Mouse (Mus musculus): ENCODE data around the gene Sufu.

Gene Sufu

DNA sequence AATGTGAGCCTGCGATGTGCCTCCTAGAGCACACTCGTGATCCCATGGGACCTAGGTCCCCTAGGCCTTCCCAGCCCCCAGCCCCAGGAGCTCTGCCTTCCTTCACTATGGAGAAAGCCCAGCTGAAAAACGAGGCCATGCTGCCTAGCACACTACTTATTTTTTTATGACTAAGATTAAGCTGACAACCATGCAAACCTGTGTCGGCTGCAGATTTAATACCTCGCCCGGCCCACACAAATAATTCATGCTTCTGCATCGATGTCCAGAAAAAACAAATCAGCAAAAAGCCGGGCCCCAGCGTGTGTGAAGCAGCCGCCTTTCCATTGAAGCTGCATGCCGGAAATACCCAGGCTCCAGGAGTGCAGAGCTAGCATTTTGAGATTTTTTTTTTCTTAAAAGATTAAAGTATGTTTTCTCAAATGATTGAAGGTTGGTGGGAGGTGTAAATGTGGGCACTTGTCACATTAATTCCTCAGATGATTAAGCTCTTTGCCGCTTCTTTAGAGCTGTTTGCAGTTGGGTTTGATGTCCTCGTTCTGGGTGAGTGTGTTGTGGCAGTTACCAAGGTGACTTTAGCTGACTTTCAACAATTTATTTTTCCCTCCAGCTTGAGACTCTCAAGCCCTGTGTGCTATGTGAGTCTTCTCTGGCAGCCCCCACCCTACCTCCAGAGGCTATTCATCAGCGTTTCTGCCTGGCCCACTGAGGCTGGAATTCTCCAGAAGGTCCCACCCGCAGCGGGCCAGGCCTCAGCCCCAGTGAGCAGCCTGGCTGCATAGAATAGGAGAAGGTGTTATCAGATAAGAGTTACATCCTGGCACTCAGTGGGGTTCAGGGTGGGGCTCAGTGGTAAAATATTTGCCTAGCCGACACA is 73.9 kb downstream of the Sufu start:
- DNase-seq = peak; percentile 43

DNA sequence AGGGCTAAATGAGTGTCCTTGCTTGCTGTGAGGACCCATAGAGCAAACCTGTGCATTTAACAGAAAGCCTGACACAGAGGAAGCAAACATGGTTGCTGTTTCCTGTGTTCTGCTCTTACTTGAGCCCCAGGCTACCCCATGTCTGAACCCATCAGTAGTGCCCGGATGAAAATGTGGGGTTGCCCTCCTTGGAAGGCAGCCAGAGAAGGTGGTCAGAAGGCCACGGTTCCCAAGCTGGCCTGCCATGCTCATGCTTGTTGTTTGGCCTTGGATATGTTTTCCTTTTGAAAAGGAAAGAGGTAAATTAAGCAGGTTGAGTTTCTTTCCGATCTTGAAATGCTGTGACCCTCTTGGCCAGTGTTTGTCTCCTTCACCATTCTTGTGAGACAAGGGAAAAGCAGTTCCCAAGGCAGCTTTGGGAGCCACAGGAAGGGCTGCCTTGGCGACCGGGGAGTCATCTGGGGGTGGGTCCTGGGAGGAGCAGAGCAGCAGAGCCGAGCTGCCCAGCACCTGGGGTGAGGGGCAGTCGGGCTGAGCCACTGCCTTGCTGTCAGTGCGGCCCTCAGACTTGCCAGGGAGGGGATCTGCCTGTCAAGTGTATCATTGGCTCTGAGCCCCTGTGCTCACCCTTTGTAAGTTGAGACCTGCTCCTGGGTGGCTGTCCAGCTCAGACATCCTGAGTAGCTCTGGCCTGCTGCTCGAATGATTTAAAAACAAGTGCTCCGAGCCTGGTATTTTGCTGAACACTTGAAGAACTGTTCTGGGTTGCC is 74.8 kb downstream of the Sufu start:
- peak; percentile 64 for DNase-seq

DNA sequence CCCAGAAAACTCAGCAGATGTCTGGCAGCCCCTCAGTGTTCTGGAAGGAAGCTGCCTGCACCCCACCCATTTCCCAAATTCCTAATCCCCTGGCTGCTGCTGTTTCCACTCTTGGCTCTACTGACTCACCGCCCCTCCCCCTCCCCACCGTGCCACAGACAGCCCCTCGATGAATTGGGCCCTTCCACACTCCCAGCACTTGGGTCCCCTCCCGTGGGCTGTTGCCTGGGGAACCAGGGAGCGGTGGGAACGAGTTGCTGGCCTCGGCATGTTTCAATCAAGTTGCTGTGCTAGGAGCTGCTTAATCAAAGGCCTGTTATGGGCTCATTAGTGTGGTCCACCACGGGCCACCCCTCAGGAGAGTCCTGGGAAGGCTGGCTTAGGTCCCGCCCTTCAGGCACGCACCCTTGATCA is 80.7 kb downstream of the Sufu start:
- no peak for DNase-seq

DNA sequence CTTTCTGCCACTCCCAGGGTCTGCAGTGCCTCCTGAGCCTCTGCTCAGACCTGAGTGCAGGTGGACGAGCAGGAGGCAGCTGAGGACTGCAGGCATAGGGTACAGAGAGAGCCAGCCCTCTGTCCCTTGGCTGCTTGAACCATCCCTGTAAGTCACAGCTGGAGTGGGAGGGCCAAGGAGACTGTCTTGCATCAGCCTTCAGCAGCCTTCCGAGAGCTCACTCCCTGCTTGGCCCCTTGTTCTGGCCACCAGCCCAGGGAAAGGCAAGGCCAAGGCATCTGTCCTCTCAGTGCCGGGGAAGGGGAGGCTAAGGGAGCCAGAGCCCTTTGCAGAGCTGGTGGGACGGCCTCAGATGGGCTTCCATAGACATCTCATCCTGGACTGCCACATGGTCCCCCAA is 81.5 kb downstream of the Sufu start:
- DNase-seq = no peak

DNA sequence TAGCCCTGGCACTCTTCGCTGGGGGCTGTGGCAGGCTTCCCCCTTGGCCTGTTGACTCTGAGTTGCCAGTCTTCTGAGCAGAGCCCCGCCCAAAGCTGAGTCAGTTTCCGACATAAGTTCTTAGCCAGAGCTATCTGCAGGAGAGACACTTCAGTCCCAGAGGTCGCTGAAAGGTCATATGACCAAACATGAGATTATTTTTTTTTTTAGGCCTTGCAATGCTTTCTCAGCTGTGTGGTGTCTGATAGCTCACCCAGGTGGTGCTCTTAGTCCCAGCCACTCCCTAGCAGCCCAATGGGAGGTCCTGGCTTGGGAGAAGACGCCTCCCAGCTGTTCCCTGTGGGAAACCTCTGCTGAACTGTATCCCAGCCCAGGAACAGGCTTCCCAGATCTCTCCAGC is 82.1 kb downstream of the Sufu start:
- peak; percentile 46 for DNase-seq

DNA sequence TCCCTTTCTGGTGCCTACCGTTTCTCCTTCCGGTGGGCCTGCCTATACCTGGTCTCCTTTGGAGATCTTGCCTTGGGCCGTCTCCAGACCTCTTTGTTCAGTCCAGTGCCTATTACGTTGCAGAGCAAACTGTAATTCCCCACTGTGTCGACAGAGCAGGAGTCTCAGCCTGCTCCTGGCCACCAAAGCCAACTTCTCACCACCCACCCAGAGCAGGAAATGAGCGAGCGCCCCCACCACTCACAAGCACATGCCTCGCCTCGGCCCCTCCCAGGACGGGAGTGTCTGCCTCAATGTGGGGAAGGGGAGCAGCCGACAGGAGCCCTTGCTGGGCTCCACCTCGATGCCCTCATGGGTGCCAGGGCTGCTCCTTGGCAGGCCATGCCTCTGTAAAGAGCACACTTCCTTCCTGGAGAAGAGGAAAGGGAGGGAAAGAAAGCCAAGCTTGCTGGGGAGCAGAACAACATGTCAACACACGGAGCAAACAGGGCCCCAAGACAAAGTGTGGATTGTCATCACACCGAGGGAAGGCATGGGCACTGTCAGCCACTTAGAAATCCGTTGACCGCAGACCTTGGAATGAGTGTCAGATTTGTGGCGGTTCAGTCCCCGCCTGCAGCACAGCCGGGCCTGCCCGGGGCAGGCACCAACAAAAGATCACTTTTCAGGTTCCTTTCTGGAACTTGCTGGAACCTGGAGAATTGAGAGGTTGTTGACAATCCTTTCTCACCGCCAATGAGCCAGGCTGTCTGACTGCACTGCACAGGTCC is 82.8 kb downstream of the Sufu start:
- DNase-seq = no peak

DNA sequence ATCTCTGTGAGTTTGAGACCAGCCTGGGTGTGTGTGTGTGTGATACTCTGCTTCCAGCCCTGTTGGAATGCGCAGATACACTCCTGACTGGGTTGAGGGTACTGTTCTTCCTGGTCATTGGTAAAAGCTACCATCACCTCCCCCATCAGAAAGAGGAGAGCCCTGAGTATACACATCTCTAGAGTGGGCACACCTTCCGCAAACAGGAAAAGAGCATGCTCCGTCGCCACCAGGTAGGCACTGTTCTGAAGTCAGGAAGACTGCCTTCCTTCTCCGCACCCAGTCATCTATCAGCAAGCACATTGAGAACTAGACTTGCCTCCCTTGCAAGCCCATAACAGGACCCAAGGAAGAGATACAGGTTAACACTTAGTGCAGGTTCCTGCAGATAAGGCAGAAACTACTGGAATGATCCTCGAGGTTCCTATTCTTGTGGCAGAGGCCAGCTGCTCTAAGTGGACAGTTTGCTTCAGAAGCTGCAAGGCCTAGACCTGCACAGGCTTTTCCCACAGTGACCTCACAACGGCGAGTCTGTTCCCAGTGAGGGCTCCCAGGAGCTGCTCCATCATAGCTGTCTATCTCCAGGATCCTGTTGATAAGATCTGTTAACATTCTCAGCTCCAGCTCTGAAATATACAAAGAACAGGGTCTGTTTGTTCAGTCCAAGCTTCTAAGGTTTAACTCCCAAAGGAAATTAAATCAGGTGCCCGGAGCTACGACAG is 84.1 kb downstream of the Sufu start:
- DNase-seq = peak; percentile 28

DNA sequence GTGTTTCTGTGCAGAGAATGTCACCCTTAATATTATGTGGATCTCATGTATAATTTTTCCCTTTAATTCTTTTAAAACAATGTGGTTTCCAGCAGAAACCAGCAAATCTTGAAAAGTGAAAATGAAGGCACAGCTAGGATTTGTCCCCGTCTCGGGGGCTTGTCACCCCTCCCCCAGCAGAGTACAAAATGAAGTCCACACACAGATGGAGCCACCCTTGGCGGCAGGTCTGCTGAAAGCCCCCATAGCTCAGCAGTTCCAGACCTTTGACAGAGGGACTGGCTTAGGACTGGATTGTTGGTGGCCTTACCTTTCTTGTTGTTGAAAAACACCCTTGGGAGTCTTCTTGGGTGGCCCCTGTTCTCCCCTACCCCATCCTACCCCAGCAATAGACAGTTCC is 84.7 kb downstream of the Sufu start:
- DNase-seq = no peak

DNA sequence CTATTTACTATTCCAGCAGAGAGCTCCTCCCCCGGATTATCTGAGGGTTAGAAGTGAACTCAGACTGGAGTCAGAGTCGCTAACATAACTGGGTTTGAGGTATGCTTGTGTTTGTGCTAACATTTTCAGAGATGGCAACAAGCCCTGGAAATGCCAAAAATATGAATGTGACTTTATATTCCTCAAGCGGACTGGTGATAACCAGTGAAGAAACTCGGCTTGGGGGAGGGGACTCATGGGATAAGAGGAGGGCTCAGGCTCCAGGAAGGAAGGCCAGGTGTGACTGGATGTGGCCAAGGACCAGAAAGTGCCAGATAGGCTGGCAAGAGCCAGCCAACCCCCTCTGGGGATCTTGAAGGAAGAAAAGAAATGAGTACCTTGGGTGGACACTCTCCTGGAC is 85.1 kb downstream of the Sufu start:
- DNase-seq = no peak

DNA sequence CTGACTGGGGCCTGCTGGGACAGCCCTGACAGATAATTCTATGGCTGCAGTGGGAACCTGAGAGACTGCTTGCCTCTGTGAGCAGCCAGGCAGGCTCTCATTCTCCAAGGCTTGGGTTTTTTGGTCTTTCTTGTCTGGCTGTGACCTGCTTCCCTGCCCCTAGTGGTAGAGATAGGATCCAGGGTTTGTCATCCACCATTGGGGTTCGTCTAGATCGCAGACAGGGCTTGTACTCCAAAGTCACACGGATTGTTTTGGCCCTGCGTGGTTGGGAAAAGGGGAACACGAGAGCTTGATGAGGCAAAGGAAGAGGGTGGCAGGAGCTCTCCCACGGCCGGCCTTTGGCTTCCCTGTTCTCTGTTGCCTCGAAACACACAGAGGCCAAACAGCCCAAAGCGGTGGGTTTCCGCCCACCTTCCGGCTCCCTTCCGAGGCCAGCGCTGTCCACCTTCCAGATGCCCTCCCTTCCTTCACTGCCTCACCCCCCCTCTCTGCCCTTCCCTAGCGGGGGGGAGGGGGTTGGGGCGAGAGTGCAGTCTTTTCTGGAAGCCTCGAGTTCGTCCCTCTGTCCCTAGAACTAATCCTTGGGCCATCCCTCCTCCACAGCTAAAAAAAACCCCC is 86.3 kb downstream of the Sufu start:
- peak; percentile 50 for DNase-seq

DNA sequence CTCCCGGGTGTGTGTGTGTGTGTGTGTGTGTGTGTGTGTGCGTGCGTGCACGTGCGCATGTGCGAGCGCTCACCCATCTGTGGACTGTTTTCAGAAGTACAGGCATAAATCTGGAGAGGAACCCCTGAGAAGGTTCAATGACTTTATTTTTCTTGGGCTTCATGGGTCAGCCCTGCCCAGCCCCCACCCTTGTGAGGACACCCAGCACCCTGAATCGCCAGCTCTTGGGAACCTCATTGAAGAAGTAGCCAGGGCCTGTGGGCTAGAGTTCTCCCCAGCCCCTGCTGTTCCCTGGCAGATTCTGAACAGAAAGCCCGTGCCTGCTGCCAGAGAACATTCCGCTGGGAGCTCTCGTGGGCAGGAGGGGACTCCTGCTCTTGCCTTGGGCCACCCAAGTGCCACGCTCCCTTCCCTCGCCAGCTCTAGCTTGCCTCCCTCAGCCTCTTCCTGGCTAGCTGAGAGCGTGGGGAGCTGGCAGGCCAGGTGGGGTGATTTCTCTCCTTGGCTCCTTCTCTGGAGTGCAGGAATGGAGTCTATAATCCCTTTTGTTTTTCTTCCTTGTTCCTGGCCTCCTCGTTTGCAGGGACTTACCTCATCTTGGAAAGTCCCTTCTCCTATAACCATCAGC is 87.1 kb downstream of the Sufu start:
- DNase-seq = no peak

DNA sequence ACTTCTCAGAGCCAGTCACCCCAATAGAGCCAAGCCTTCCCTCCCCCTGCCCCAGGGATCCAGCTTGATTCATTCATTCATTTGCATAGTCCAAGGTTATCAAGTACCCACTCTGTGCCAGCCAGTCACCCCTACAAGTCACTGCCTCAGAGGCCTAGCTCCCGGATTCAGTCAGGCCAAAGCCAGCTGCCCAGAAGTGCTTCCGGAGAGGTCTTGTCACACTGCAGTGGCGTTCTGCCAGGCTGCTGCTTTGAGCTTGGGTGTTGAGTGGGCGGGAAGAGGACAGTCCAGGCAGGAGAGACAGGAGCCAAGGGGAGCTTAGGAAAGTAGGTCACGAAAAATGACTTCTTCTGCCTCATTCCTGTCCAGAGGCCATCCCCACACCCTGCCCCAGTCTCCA is 87.8 kb downstream of the Sufu start:
- DNase-seq = no peak

DNA sequence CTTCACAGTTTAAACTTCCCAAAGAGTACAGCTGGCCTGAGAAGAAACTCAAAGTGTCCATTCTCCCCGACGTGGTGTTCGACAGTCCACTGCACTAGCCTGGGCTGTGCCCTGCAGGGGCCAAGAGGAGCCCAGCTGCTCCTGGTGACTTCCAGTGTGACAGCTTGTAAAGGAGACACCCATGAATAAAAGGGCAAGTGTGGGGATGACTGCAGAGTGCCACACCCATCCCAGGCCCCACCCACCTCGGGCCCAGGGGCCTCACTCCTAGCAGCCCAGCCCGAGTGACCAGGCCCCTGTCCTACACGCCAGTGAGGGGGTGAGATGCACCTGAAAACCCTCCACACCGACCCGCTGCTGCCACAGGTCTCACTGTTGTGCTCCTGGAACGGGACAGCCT is 89.2 kb downstream of the Sufu start:
- DNase-seq = no peak

DNA sequence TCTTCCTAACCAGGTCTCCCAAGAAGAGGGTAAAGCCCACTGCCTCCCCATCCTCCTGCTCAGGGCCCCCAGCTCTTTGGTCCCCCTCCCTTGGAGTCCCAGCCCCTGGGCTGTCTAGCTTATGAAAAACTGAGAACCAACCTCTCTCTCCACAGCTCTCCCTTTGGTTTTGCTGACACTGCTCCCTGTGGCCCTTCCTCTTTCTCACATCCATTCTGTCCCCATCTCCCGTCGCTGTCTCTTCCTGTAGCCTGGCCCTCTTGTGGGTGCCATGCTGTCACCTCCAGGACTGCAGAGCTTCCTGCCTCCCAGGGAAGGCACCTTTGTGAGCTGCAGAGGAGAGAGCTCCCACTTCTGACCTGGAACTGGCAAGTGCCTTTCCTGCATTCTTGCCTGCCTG is 90.0 kb downstream of the Sufu start:
- no peak for DNase-seq

DNA sequence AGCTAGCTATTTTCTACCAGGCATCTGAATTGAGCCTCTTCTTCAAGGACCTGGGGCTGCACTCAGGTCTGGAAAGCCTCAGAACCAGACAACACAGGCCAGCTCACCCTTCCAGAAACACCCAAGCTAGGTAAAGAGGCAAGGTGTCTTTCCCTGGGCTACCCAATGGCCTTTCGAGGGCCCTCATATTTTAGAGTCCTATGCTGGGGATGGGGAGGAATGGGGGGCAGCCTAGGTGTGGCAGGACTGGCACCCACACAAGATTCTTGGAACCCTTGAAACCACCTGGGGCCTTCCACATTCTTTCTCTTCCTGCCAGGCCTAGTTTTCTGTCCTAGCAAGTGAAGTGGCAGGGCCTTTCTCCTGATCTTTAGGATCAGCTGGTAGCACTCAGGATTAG is 92.8 kb downstream of the Sufu start:
- DNase-seq = no peak

DNA sequence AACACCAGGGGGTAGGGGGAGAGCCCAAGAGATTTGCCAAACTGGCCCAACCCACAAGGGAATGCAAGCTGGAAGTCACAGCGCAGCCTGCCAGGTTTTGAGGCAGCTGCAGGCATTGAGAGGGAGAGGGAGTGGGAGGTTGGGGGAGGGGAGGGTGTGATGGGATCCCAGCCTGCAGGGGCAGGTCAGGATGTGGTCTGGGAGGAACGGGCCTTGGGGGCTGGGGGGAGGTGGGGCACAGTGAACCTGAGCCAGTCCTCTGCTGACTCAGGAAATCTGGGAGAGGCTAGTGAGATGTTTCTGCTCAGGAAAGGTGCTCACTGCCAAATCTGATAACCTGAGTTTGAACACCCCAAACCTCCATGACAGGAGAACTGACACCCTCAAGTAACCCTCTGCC is 93.9 kb downstream of the Sufu start:
- DNase-seq = peak; percentile 64

DNA sequence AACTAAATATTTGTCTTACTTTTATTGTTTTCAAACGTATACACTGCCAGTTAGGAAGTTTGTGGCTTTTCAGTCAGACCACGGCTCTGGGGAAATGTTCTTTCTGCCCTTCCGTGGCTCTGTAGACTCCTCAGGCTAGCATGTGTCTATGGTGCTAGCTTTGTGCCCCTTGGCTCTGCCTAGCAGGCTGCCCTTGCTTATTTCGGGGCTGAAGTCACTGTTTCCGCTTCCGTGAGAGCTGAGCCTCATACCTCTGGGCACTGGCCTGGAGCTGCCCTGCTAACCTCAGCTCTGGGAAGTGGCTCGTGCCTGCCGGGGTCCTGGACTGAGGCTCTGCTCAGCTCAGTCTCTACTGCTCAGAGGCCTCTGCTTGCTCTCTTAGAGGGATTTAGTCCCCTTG is 98.4 kb downstream of the Sufu start:
- DNase-seq = no peak

DNA sequence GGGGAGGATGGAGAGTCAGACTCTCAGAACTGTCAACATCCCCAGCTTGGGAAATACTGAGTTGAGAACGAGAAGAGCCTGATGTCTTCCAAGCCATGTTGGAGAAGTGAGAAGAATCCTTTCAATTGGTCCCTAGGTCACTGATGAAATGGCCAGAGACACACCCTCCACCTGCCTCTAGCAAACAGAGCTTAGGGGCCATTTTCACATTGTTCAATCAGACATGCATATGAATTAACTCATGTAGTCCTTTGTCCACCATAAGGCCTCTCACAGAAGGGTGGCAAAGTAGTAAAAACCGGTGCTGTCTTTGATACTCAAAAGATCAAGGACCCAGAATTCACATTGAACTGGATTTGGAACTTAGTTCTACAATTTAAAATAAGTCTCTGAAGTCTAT is 100.5 kb downstream of the Sufu start:
- DNase-seq = no peak

DNA sequence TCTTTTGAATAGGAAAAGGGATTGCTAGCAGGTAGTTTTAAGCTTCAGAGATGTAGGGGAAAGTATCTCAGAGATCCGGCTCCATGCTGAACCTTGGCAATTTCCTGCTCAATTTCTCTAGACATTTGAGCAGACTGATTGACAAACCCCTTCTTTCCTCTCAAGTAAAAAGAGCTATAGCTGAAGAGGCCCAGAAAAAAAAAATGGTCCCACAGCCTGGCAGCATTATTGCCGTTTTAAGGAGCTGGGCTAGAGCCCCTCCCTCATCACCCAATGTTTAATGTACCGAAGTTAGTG is 102.8 kb downstream of the Sufu start:
- no peak for DNase-seq

DNA sequence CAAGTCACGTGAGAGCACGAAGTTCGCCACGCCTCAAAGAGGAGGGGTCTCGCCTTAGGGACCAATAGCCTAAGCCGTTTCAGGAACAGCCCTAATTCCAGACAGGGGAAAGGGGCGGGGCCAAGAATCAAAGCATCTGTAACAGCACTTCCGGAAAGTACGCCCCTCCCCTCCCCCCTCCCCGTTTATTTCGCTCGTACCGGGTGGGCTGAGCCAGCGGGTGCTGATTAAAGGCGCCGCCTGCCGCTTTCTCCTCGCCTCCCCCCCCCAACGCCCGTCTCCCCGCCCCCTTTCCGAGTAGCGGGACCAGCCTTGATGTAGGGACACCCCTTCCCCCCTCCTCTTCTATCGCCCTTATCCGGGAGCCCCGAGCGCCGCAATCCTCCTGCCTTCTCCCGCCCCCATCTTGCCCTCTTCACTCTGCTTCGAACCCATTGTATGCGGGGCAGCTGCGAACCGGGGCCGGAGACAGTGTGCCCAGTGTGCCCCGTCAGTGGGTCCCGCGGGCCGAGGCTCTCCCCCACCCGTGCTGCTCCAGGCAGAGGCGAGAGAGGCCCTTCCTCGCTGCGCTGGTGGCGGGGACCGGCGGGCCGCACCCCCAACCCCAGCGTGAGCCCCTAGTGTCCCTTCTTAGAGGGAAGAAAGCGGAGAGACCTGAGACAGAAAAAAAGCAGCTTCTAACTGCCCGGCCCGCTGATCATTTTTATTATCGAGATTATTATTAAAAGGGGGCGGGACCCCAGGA is 103.3 kb downstream of the Sufu start:
- DNase-seq = peak; percentile 100

DNA sequence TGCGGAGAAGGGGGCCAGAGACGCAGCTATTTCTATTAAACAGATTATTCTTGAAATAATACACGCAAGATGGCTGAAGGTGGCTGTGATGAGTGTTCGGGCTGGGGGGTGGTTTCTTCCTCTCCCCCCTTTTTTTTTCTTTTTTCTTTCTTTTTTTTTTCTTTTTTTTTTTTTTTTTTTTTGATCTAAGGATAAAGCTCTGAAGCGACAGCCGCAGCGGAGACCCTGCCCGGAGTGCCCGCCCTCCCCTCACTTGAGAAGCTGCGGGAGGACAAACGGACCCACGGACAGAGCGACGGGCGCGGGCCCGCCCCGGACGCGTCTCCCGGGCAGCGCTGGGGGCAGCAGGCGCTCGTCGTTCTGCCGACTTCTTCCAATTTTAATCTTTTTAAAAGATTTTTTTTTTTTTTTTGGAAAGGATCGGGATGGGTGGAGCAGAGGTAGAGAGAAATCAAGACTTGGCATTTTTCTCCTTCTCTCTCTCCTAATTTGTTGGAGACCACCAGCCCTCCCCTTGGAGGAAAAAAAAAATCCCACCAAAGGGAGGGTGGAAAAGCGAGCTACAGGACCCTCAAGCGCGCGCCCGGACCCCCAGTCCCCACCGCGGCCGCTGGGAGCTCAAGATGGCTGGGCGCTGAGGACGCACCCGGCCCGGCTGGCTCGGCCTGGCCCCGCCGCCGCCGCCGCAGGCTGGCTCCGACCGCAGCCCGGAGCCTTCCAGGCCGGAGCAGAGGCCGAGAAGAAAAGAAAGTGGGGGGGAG is 104.1 kb downstream of the Sufu start:
- DNase-seq = peak; percentile 87
